Mouse (Mus musculus): ENCODE measurements around the gene Tnrc6a.

- TF ChIP-seq CTCF (IDR thresholded peaks at IDR 0.05) (no peak), EP300 (IDR thresholded peaks at IDR 0.05) (no peak)
These were observed 94.9 kb downstream of the Tnrc6a start for GRCm38 (mm10) chr7:123218620-123219019.

Data from lung, postnatal 0 days (tissue).